Mouse (Mus musculus): ENCODE results near the gene Ggn. TPM values are rescaled to one million over a fixed set of nuclear protein-coding genes. Genes with fewer than 3 reads are reported as not detected.

Gene Ggn
- total RNA-seq, 1 experiment from 2014 or later, result 1.5 TPM

- peak; percentile 66 to 79 for ATAC-seq (replicated peaks in 1 of 2; ENCODE audit: insufficient read depth in 1 of 2, low FRiP score in 2 of 2, low TSS enrichment in 1 of 2, low read depth in 1 of 2, poor library complexity in 2 of 2, severe bottlenecking in 2 of 2)
These were observed 14.7 kb upstream of the Ggn start for GRCm38 (mm10) chr7:29155196-29155837.

DNA sequence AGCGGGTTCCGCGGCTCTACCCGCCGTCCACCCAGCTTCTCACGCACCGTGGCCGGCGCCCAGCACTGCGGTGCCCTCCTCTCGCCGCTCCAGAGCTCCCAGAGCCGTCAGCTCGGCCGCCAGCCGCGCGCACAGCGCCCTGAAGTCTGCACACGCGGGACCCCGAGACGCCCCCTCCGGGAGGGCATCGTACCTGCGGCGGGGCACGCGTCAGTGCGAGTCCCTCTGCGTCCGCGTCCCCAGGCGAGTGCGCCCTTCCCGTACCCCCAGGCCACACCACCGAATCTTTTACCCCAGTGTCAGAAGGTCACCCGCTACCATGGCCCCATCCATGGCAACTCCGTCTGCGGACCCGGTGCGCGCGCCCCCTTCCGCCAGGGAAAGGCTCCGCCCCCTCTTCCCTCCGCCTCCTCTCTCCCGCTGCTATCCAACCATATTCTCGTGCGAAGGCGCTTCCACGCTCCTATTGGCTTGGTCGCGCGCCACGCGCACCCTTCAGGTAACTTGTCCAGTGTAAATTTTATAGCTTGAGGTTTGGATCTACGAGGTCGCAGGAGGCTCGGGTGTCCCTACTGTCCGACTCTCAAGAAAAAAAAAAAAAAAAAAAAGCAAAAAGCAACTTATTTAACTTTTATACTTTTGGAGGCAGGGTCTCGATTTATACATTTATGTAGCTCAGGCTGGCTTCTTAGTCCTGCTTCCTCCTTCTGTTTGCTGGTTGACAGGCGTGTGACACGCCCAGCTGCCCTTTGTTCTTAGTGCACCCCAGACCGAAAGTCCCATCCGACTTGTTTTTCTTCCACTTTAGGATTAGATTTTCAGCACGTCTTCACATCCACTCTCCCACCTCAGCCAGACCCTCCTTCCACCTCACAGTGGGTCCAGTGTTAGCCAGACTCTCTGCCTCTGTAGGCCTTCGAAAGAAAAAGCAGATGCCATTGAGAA is 13.9 kb upstream of the Ggn start, which contains the start of gene Fam98c:
Gene Fam98c (minus strand): TSS at position 397 of the 945 bp plus-strand sequence.
- peak; percentile 87 to 89 for ATAC-seq (replicated peaks in 1 of 2; ENCODE audit: insufficient read depth in 1 of 2, low FRiP score in 2 of 2, low TSS enrichment in 1 of 2, low read depth in 1 of 2, poor library complexity in 2 of 2, severe bottlenecking in 2 of 2)

- ATAC-seq (replicated peaks in 1 of 2; ENCODE audit: insufficient read depth in 1 of 2, low FRiP score in 2 of 2, low TSS enrichment in 1 of 2, low read depth in 1 of 2, poor library complexity in 2 of 2, severe bottlenecking in 2 of 2), result no peak
These were observed 11.7 kb upstream of the Ggn start for GRCm38 (mm10) chr7:29158264-29158663.

DNA sequence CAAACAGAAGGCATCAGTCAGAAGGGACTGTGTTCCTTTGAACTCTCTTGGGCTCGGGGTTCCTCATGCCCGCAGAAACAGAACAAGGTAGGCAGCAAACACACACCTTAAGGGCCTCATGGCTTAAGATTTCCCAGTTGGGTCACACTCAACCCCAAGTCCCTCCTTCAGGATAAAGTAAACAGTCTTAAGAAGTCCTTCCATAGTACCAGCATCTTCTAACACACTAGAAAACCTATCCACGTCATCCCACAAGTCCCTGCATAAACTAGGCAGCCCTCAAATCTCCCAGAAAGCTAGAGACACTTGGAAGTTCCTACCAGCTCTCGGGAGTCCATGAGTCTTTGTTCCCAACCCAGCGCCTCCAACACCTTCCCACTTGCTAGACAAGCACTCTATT is 7.7 kb upstream of the Ggn start:
- ATAC-seq (replicated peaks in 1 of 2; ENCODE audit: insufficient read depth in 1 of 2, low FRiP score in 2 of 2, low TSS enrichment in 1 of 2, low read depth in 1 of 2, poor library complexity in 2 of 2, severe bottlenecking in 2 of 2), result no peak

GRCm38 (mm10) chr7:29162750-29163525 is 7.1 kb upstream of the Ggn start:
- ATAC-seq (replicated peaks in 1 of 2; ENCODE audit: insufficient read depth in 1 of 2, low FRiP score in 2 of 2, low TSS enrichment in 1 of 2, low read depth in 1 of 2, poor library complexity in 2 of 2, severe bottlenecking in 2 of 2), result peak; percentile 86 to 89

DNA sequence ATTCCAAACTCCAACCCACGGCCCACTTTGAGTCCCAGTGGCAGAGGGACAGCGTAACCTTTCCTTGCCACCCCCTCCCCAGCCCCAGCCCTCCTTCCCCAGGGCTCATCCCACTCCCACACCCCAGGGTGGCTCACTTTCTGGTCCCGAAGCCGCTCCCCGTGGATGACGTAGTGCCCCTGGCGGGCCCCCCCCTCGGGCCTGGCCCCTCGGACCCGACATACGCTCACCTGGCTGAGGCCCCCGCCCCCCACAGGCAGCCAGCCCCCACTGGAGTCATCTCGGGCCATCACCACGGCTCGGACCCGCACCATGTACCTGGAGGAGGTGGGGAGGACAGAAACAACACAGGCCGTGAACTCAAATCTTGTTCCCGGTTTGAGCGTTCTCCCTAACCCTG is 2.4 kb upstream of the Ggn start:
- no peak for ATAC-seq (replicated peaks in 1 of 2; ENCODE audit: insufficient read depth in 1 of 2, low FRiP score in 2 of 2, low TSS enrichment in 1 of 2, low read depth in 1 of 2, poor library complexity in 2 of 2, severe bottlenecking in 2 of 2)

DNA sequence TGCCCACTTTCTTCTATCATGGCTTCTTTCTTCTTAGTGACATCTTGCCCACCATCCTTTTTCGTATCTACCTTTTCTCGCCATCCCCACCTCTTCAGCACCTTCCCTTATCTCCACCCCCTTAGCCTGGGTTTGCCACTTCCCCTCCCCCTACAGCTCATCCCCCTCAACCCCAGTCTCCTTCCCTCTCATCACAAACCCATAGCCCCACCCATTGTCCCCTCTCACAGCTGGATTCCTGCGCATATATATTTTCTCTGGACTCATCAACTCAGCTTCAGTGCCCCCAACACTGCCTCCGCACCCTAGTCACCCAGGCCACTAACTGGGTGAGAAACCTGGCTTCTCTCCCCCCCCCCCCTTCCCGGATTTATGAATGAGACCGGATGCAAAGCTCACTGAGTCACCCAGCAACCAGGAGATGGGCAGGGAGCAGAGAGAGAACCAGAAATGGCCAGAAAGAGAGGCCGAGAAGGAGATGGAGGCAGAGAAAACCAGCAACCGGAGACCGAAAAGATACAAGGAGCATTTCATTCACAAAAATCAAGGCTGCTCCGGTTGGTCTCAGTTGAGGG is 1.8 kb upstream of the Ggn start:
- no peak for ATAC-seq (replicated peaks in 1 of 2; ENCODE audit: insufficient read depth in 1 of 2, low FRiP score in 2 of 2, low TSS enrichment in 1 of 2, low read depth in 1 of 2, poor library complexity in 2 of 2, severe bottlenecking in 2 of 2)

DNA sequence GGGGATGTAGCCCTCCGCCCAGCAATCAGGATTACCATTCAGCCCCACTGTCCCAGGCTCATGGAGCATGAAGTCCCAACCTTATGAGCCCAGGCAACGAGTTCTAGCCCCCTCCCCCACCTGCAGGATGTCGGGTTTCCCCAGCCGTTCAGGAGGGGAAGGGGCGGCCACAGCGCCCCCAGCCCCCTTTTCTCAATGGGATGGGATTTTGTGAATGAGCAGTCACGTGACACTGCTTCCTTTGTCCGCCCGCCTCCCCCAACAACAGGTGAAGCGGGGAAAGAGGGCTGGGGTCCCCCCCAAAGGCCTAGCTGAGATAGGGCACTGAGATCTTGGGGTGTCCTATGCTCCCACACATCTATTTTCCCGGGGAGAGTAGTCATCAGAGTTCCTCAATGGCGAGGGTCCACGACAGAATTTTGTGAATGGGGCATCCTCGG is 1.2 kb upstream of the Ggn start:
- no peak for ATAC-seq (replicated peaks in 1 of 2; ENCODE audit: insufficient read depth in 1 of 2, low FRiP score in 2 of 2, low TSS enrichment in 1 of 2, low read depth in 1 of 2, poor library complexity in 2 of 2, severe bottlenecking in 2 of 2)

- peak; percentile 55 to 68 for ATAC-seq (replicated peaks in 1 of 2; ENCODE audit: insufficient read depth in 1 of 2, low FRiP score in 2 of 2, low TSS enrichment in 1 of 2, low read depth in 1 of 2, poor library complexity in 2 of 2, severe bottlenecking in 2 of 2)
These were observed 562 bp upstream of the Ggn start for GRCm38 (mm10) chr7:29169231-29170065.

DNA sequence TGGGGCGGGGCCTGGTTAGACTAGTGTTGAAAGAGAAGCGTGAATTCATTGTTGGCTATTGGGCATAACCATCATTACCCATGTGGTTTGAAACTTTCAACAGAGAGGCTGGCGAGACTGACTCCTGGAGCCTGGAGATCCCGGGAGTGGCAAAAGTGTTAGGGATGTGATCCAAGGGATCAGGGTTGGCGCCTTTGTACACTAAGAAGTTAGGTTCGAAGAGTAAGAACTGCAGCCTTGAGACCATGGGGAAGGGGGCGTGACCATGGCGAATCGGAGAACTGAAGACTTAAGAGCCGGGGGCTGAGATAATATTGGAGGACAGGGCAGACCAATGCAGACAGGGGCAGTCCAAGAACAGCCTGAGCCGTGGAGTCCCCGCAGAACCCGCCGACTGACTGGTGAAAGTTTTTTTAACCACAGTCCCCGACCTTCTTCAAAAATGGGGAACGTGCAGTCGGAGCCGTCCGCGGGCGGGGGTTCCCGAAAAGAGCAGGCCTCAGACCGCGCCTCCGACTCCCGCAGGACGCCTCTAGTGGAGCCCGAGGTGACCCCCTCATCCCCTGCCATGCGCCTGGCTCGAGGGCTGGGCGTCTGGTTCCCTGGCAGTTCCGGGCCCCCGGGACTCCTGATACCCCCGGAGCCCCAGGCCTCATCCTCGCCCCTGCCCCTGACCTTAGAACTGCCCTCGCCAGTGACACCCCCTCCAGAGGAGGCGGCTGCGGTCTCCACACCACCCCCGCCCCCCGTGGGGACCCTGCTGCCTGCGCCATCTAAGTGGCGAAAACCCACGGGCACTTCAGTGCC is 948 bp downstream of the Ggn start:
- ATAC-seq (replicated peaks in 1 of 2; ENCODE audit: insufficient read depth in 1 of 2, low FRiP score in 2 of 2, low TSS enrichment in 1 of 2, low read depth in 1 of 2, poor library complexity in 2 of 2, severe bottlenecking in 2 of 2), result peak; percentile 37 to 39; a peak in 3 of 4 replicates

GRCm38 (mm10) chr7:29171562-29172097 is 1.6 kb downstream of the Ggn start:
- ATAC-seq (replicated peaks in 1 of 2; ENCODE audit: insufficient read depth in 1 of 2, low FRiP score in 2 of 2, low TSS enrichment in 1 of 2, low read depth in 1 of 2, poor library complexity in 2 of 2, severe bottlenecking in 2 of 2), result no peak

DNA sequence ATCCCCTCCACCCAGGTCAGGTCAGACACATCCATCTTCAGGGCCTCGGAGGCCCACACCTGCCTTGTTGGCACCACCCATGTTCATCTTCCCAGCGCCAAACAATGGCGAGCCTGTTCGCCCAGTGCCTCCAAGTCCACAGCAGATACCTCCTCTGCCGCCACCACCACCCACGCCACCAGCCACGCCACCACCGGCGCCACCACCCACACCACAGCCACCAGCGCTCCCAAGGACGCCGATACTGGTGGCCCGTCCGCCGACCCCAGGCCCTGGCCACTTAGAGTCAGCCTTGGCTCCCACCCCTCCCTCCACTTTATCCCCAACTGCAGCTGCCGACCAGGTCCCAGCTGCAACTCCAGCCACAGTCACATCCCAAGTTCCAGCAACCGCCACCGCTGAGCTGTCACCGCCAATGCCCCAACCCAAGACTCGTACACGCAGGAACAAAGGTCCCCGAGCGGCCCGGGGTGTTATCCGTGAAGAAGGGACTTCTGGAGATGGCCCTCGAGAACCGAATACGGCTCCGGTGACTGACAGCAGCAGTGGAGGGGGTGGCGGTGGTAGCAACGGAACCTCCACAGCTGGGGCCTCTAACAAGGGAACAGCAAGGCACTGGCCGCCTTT is 2.5 kb downstream of the Ggn start:
- ATAC-seq (replicated peaks in 1 of 2; ENCODE audit: insufficient read depth in 1 of 2, low FRiP score in 2 of 2, low TSS enrichment in 1 of 2, low read depth in 1 of 2, poor library complexity in 2 of 2, severe bottlenecking in 2 of 2), result no peak

- no peak for ATAC-seq (replicated peaks in 1 of 2; ENCODE audit: insufficient read depth in 1 of 2, low FRiP score in 2 of 2, low TSS enrichment in 1 of 2, low read depth in 1 of 2, poor library complexity in 2 of 2, severe bottlenecking in 2 of 2)
These were observed 8.1 kb downstream of the Ggn start for GRCm38 (mm10) chr7:29178106-29178505.

GRCm38 (mm10) chr7:29179323-29179722 is 9.3 kb downstream of the Ggn start:
- no peak; a peak in 1 of 4 replicates for ATAC-seq (replicated peaks in 1 of 2; ENCODE audit: insufficient read depth in 1 of 2, low FRiP score in 2 of 2, low TSS enrichment in 1 of 2, low read depth in 1 of 2, poor library complexity in 2 of 2, severe bottlenecking in 2 of 2)

GRCm38 (mm10) chr7:29180077-29180853 is 10.3 kb downstream of the Ggn start, which contains the start of gene Psmd8:
Gene Psmd8, minus strand, starts transcription at chr7:29180701.
- ATAC-seq (replicated peaks in 1 of 2; ENCODE audit: insufficient read depth in 1 of 2, low FRiP score in 2 of 2, low TSS enrichment in 1 of 2, low read depth in 1 of 2, poor library complexity in 2 of 2, severe bottlenecking in 2 of 2), result peak; percentile 96 to 97
